In genomic region chr19:56228586-56228985, GRCm38 (mm10) we compare ENCODE assay signal across 37 mouse cellular contexts. TPM values are rescaled to one million over a fixed set of nuclear protein-coding genes. Genes with fewer than 3 reads are reported as not detected.
"Had no signal": no experiment of that assay in that cellular context is flagged by ENCODE, and none has a peak within 500 bp of the region (broad histone marks: within the 10 kb centered on the region; RNA-seq: fewer than 3 reads in every experiment).

No protein-coding gene starts in this region.

- DNase-seq: gastrocnemius, adult 2 months; gastrocnemius, postnatal 10 days; gastrocnemius, postnatal 25 days; heart, adult 2 months; heart, postnatal 14 days; heart, postnatal 4 days; kidney, adult 18-20 months; kidney, adult 8-10 months; kidney, postnatal 14 days; kidney, postnatal 36 days; layer of hippocampus, adult 9-11 months; layer of hippocampus, postnatal 36 days; left cerebral cortex, postnatal 4 days had no signal

- H3K9me3 ChIP-seq: heart, embryonic 15.5 days; hindbrain, embryonic 12.5 days; intestine, embryonic 15.5 days; kidney, embryonic 15.5 days; limb, embryonic 15.5 days had no signal

- H3K27me3 ChIP-seq: heart, embryonic 15.5 days; hindbrain, embryonic 12.5 days; intestine, embryonic 15.5 days; kidney, embryonic 15.5 days; liver, embryonic 12.5 days had no signal

- H3K27ac ChIP-seq: gastrocnemius, adult 2 months; heart, adult 2 months; heart, embryonic 13.5 days; heart, embryonic 15.5 days; hindbrain, embryonic 10.5 days; hindbrain, embryonic 12.5 days; hindbrain, embryonic 14.5 days; intestine, embryonic 15.5 days; kidney, embryonic 15.5 days; kidney, postnatal 0 days; limb, embryonic 13.5 days; limb, embryonic 15.5 days; liver, embryonic 12.5 days; liver, embryonic 14.5 days had no signal

- ATAC-seq: hindbrain, embryonic 16.5 days; inflammation-experienced regulatory T-cells, adult 6 months; intestine, embryonic 15.5 days; intestine, postnatal 0 days; liver, embryonic 12.5 days had no signal

- H3K4me2 ChIP-seq: heart, embryonic 11.5 days; heart, embryonic 13.5 days; heart, embryonic 15.5 days; hindbrain, embryonic 12.5 days; hindbrain, embryonic 14.5 days; intestine, embryonic 15.5 days; kidney, embryonic 15.5 days; limb, embryonic 13.5 days; limb, embryonic 15.5 days; liver, embryonic 12.5 days had no signal

- H3K4me3 ChIP-seq: gastrocnemius, adult 2 months; heart, adult 2 months; heart, embryonic 13.5 days; heart, embryonic 15.5 days; hindbrain, embryonic 10.5 days; hindbrain, embryonic 12.5 days; intestine, embryonic 15.5 days; kidney, embryonic 15.5 days; limb, embryonic 13.5 days; limb, embryonic 15.5 days; liver, embryonic 12.5 days had no signal

- H3K9ac ChIP-seq: heart, embryonic 13.5 days; heart, embryonic 15.5 days; hindbrain, embryonic 12.5 days; hindbrain, embryonic 14.5 days; intestine, embryonic 15.5 days; kidney, embryonic 15.5 days; limb, embryonic 13.5 days; limb, embryonic 15.5 days; liver, embryonic 12.5 days; liver, embryonic 14.5 days had no signal

- H3K36me3 ChIP-seq: heart, embryonic 13.5 days; heart, embryonic 15.5 days; hindbrain, embryonic 10.5 days; hindbrain, embryonic 12.5 days; intestine, embryonic 15.5 days; limb, embryonic 13.5 days; limb, embryonic 15.5 days; liver, embryonic 12.5 days had no signal

- H3K4me1 ChIP-seq: liver, embryonic 12.5 days had no signal

RNA-seq across cellular contexts. Expression of gene Habp2, which starts 58.4 kb away (rescaled TPM):
- total RNA-seq: gastrocnemius, adult 2 months; gastrocnemius, postnatal 25 days; granulocyte monocyte progenitor cell, adult 5-6 weeks; heart, adult 2 months; heart, postnatal 14 days; heart, postnatal 4 days; layer of hippocampus, adult 18-20 months; layer of hippocampus, adult 8-10 months; layer of hippocampus, postnatal 14 days; layer of hippocampus, postnatal 36 days; left cerebral cortex, adult 18-20 months; left cerebral cortex, adult 8-10 months; left cerebral cortex, postnatal 10 days; left cerebral cortex, postnatal 25 days; left cerebral cortex, postnatal 4 days had no signal
- polyA plus RNA-seq: heart, adult 2 months; hindbrain, embryonic 10.5 days; hindbrain, embryonic 14.5 days; hindbrain, embryonic 16.5 days had no signal
